Mouse (Mus musculus): Measurements from ENCODE around the gene Fam207a. TPM values are rescaled to one million over a fixed set of nuclear protein-coding genes. Genes with fewer than 3 reads are reported as not detected.

Gene Fam207a
- 10 to 100 TPM; 12.6 to 13.2 TPM for total RNA-seq (2021)

DNA sequence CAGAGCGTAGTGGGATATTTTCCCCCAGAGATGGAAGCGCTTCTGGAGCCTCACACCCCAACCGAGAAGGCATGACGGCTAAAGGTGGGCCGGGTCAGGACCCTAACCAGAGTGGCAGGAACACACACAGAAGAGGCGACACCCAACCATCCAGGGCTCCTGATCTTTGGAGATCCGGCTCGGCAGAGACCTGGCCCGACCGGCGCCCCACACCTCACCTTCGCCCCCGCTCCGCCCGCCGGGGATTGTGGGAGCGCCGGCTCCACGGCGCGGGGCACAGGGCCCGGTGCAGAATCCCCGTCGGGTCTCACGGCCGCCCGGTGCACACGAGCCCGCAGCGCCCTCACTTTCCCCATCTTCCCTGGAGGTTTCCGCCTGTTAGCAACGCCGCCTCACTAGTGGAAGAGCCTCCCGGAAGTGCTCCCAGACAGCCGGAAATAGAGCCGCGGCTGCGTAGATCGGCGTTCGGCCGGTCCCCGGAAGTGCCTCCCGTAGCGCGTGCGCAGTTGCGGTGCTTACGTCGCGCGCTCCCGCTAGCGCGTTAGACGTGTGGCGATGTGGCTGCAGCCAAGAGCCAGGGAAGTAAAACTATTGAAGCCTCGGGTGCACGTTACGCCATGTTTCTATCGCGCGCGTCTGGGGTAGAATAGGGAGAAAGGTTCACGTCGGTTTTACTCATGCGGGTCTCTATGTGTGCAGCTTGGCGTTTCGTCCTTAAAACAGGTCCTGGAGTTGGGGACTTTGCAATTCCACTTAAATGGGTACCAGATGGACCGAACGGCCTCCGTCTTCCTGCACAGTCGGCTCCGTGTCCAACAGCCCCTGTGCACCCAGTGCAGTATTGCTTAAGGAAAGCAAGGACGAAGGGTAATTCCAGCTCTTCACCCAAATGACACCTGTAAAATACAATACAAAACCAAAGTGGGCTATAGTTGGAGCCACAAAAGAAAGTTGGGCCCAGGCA lies at the start of gene Fam207a:
TSS of gene Fam207a (minus strand) at position 401 of the 964 bp plus-strand sequence.
- peak; percentile 95 for DNase-seq

DNA sequence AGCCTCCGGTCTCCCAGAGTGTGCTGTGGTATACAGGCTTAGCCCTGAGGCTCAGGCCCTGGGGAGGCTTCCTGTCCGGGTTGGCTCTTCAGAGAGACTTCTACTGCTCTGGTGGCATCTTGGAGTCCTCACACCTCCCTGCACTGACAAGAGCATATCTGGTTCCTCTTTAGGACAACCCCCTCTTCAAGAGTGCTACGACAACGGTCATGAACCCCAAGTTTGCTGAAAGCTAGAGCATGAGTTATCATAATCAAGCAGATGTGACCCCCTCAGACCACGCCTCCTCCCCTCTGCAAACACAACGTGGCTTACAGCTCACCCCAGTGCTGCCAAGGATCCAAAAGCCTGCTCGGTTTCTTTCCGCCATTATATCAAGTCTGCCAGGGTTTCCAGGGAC lies 49.4 kb upstream of the Fam207a start:
- DNase-seq: no peak

DNA sequence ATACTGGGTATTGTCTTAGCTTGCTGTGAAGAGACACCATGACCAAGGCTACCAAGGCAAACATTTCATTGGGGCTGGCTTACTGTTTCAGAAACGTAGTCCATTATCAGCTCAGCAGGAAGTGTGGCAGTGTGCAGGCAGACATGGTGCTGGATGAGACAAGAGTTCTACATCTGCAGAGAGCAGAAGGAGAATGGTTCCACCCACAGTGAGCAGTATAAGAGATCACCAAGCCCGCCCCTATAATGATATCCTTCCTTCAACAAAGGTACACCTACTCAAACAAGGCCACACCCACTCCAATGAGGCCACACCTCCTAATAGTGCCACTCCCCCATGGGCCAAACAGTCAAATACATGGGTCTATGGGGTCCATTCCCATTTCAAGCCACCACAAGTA lies 45.9 kb upstream of the Fam207a start:
- no peak for DNase-seq

DNA sequence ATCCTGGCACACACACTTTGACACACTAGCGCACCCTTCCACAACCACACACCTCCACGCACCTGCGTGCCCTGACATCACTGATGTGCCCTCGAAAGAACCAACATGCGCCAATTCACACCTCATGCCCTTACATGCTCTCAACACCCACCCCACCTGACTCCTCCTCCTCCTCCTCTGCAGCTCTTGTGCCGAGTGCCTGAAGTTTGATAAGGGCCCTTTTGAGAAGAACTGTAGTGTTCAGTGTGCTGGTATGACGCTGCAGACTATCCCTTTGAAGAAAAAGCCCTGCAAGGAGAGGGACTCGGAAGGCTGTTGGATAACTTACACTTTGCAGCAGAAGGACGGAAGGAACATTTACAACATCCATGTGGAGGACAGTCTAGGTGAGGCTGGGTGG lies 45.2 kb upstream of the Fam207a start:
- no peak for DNase-seq

DNA sequence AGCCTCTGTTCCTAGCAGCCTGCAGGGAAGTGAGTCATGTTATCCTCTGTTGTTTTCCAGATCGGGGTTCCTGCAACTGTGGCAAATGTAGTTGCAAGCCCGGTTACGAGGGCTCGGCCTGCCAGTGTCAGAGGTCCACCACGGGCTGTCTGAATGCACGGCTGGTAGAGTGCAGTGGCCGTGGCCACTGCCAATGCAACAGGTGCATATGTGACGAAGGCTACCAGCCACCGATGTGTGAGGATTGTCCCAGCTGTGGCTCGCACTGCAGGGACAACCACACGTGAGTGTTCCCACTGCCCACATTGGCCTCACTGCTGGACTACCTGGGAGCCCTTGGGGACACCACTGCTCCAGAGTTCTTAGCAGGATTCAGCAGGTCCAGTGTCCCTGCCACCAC lies 44.5 kb upstream of the Fam207a start:
- no peak for DNase-seq

DNA sequence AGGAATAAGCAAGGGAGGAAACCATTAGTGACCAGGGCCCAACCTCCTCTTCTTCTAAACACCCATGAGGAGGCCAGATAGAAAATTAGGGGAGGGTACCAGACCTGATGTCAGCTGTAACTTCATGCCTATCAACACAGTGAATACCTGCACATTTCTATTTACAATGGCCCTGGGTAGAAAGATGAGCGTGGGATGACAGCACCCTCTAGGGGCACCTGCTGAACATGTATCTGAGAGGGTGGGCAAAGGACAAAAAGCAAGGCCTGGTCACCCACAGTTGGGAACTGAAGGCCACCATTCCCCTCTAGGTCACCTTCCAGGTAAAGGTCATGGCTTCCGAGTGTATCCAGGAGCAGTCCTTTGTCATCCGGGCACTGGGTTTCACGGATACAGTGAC lies 42.1 kb upstream of the Fam207a start:
- no peak for DNase-seq

DNA sequence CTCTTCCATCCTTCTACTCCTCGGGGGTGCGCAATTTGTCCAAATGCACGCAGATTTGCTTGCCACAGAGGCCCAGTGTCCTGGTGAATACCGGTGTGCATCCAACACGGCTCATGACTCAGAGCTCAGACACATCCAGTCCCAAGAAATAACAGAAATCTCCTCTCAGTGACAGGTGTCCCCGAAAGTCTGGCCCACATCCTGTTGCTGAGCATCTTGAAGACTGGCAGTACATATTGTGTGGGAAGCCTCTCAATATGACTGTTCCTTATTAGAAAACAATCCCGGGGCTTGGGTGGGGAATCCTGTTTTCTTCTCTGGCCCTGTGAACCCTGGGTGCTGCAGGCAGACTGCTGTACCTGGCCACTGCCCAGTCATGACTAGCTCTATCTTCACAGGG lies 41.0 kb upstream of the Fam207a start:
- no peak for DNase-seq

DNA sequence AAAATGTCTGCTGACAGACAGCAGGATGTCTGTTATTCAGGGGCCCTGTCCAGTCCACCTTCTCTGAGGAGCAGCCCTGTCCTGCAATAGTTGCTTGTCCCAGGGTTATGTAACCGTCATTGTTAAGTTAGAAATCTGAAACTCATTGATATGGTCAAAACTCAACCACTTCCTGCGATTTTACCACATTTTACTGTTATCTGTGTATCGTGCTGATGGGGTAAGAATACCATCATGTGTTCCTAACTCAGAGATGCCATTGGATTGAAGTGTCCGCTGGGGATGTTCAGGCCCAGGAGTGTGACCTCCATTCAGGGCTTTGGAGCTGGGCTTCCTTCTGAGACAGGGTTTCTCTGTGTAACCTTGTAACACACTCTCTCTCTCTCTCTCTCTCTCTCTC lies 39.3 kb upstream of the Fam207a start:
- DNase-seq: no peak

DNA sequence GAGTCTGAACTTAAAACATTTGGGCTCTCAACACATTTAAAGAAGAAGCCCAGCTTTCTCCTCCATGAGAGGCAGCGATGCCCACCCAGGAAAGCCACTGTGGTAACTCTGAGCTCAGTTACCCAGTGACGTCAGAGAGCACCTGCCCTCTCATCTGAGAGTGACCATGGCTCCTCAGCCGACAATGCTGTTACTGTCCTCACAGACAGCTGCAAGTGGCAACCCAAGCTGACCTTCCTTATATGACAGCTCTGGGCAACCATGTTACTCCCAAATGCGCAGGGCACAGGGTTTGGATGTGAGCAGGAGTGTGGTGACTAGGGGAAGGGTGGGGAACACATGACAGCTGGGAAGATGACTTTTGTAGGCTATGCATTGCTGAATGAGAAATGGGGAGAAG lies 37.7 kb upstream of the Fam207a start:
- no peak for DNase-seq

DNA sequence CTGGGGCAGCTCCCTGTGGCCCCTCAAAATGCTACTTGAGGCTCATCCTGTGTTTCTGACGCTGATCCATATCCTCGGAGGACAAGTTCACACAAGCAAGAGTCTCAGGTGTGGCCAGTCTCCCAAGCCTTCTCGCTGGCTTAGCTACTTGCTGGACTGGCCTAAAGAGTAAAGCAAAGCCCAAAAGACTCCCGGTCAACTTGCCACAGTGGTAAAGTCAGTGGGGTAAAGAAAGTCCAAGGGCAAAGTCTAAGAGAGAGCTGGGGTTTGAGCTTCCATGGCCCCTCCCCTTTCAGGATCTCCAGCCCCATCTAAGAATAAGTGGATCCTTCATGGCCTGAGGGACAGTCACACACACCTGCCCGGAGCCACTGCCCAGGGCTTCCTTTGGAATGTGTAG lies 36.6 kb upstream of the Fam207a start:
- no peak for DNase-seq

DNA sequence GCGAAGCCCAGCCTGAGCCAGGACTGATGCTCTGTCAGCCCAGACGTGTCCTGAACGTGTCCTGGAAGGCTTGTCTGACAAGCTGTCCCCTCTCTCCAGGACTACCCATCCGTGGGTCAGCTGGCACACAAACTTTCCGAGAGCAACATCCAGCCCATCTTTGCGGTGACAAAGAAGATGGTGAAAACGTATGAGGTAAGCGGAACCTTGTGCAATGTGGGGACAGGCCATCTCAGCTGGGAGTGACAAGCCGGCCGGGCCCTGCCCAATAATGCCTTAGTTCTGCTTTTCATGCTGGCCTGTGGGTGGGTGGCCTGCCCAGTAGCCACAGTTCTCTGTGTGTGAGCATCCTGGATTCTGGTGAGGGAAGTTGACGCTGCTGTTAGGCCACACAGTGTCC lies 35.3 kb upstream of the Fam207a start:
- peak; percentile 16 for DNase-seq

DNA sequence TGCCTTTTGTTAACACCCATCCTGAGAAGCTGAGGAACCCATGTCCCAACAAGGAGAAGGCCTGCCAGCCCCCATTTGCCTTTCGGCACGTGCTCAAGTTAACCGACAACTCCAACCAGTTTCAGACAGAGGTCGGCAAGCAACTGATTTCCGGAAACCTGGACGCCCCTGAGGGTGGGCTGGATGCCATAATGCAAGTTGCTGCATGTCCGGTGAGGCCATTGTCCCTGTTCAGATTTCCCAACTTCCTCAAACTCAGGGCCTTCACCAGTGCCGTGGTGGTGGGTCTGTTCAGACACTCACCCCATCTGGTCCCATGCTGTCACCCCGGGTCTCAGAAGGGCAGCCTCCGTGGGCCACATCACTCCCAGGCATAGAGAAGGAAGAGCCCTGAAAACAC lies 33.0 kb upstream of the Fam207a start:
- no peak for DNase-seq

DNA sequence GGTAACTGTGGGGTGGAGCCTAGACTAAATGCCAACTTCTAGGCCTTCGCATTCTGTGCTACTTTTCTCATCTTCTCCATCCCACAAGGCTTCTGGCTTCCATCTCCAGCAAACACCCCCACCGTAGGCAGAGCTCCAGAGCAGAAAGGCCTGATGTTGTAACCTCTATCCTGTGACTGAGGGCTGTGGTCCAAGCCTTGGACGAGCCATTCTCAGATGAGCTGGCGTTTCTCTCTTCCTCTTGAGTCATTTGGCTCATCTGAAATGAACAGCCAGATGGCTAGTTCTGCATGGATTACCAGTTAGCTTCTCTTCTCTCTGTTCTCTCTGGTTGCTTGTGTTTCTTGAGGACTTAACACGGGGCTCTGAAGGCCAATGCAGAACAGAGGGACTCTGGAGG lies 29.3 kb upstream of the Fam207a start:
- peak; percentile 58 for DNase-seq

DNA sequence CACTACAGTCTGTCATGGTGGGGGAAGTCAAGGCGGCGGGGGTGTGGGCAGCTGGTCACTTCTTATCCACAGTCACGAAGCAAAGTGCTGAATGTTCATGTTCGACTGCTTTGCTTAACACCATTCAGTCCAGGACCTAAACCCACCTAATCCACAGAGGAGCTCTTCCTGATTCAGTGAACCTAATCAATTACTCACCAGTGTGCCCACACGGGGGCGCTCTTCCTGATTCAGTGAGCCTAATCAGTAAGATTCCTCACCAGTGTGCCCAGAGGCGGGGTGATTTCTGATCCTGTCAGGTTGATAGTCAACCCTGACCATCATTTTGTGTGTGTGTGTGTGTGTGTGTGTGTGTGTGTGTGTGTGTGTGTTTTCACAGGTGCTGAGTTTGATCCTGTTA lies 27.6 kb upstream of the Fam207a start:
- DNase-seq: peak; percentile 29

DNA sequence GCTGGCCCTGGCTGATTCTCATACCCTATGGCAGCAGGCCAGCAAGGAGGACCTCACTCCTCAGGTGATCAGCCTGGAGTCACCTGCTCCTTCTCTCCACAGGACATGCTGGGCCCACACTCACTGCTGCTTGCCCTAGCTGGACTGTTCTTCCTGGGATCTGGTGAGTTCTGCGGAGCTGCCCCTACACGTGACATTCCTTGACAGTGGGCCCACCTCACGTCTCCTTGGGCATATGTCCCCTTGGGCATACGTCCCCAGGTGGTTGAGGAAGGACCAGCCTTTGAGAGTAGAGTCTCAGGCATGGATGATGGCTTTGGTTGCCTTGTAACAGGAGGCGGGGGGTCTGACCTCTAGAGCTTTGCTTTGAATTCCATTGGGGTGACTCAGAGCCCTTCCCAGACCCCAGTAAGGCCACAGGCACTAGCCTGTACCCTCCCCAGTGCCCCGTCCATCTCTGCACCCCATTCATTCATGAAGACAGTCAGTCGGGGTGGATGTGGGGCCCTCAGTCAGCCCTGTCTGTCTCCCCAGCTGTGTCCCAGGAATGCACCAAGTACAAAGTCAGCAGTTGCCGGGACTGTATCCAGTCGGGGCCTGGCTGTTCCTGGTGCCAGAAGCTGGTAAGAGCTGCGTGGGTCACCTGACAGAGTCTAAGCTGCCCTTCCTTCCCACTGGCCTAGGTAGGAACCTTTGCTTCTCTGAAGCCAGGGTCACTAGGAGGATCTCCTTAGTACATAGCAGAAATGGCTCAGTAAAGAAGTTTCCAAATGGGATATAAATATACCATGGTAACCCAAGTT lies 26.5 kb upstream of the Fam207a start:
- no peak for DNase-seq

DNA sequence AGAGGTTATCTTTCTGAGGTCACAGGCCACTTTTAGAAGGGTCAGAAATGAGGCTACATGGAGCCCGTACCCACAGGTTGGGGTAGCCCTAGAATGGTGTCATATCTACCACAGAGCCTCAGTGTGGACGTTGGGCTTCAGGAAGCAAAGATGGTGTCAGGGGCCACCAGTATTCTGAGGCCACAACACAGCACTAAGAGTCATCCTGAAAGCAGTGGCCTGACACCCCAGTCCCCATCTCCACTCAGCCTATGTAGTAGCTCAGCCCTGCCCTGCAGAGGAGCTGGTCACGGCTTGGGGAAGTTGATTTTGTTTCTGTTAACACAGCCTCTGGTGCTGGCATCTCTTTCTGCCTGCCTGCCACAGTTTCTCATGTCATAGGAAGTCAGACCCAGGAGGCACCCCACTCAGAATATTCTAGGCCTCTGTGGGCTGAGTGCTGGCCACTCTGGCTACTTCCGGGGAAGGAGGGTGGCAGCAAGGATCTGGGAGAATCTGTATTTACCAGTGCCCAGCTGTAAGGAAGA lies 25.1 kb upstream of the Fam207a start:
- no peak for DNase-seq

DNA sequence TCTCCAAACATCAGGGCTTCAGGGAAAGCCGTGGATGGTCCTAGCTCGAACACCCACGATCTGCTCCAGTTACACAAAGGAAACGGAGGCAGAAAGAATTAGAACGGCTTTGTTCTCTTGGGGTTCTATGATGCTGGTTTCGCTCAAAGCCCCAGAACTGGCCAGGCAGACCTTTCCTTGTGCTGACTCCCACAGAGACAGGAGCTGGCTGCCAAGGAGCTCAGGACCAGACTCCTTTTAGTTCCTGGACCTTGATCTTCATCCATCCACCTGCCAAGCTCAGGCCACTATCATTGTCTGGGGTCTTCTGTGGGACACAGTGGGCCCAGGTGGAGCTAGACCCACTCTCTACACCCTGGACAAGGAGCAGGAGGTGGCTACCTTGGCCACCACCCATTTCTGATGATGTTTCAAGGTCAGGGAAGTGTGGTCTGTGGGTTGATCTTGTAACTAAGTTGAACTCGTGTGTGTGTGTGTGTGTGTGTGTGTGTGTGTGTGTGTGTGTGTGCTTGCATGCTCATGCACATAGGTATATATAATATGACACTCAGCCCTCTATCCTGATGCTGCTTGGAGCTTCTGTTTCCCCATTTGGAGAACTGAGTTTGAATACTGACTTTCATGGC lies 23.8 kb upstream of the Fam207a start:
- DNase-seq: no peak

DNA sequence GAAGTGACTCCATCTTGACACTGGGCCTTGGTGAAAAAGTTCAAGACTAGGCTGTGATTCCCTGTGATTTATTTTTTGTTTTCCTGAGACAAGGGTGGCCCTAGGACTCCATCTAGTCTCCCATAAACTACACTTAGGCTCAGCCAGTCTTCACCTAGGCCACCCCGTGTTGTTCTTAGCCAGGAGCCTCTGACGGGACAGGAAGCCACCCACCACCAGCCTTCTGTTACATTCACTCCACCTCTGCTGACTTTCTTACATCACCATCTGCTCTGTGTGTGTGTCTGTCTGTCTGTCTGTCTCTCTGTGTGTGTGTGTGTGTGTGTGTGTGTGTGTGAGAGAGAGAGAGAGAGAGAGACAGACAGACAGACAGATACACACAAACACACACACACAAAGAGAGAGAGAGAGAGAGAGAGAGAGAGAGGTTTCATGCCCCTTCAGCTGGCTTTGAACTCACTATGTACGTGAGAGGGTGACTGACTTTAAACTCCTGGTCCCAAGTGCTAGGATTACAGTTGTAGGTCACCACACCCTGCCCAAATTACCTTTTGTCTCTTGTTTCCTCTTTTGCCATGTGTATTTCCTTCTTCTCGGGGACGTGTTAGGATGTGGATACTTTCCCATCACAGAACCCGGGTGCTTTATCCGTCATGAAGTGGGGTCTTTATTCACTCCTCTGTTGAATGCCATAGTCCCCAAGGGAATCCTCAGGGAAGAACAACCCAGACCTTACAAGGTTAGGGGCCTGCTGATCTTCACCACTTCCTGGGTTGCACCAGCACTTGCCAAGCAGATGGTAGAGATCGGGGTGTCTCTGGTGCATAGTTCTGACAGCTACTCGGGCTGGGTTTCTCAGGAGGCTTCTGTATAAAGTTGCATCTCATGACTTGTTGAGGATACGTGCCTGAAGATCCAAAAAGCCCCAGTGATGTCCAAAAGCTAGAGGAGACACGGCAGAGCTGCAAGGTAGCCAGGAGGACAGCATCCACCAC lies 21.9 kb upstream of the Fam207a start:
- no peak for DNase-seq

DNA sequence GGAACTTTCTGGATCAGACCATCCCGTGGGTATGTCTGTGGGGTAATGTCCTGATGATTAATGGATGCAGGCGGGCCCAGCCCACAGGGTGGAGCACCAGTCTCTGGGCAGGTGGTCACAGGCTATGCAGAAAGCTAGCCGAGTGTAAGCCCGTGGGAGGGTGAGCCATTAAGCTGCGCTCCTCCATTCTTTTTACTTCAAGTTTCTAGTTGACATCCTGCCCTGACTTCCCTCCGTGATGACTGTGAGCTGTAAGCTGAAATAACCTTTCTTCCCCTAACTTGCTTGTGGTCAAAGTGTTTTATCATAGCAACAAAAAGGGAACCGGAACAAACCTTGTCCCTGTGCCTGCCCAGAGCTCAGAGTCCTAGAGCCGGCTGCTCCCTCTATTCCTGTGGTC lies 21.1 kb upstream of the Fam207a start:
- no peak for DNase-seq

DNA sequence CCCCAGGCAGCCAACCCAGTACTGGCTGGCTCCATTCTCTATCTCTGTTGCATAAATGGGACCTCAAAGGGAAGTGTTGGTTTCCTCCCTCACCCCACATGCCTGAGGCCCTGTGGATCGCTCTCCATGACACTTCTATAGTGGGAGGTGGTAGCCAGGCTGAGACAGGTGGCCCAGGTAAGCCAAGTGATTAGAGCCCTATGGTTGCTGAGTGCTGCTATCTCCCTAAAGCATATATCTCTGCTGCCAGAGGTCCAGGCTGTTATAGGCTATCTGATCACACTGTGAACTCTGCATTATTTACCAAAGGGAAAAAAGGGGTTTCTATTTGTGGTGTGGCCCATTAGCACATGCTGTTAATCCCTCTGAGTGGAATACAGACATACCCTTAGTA lies 16.4 kb upstream of the Fam207a start:
- DNase-seq: no peak
